Mouse (Mus musculus): ENCODE measurements around the gene Heatr9. TPM values are rescaled to one million over a fixed set of nuclear protein-coding genes. Genes with fewer than 3 reads are reported as not detected.

Gene Heatr9
- polyA plus RNA-seq, 1 experiment from 2014 or later = not detected

DNA sequence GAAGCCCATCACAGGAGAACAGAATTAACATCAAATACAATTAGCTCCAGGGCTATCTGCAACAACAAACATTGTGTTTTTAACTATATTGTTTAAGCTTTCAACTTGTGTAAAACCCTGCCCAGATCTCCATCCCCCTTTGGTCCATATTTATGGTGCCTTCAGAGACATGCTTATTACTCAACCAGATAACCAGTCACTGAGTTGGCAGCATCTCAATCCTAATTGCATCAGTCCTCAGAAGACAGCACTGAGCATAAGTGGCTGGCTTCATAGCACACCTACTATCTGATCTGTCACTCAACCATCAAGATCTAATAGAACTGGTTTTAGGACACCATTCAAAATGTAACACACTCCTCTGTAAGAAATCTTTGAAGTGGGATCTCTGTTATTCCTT, 12.5 kb downstream of the Heatr9 start:
- DNase-seq (ENCODE audit: low spot score) (no peak), ATAC-seq (ENCODE audit: low FRiP score) (no peak)
- Histone ChIP-seq H3K9ac (ENCODE audit: low read depth, low read length) (no peak overlapping the region), H3K27ac (ENCODE audit: low read depth, low read length) (no peak overlapping the region), H3K36me3 (ENCODE audit: control insufficient read depth, insufficient read depth, low read length) (peaks cover 2% of the 10 kb centered on the region; the same call in 1 of the 2 replicates), H3K4me3 (ENCODE audit: low read depth, low read length) (no peak overlapping the region), H3K4me2 (replicated peaks; ENCODE audit: low read depth, low read length) (no peak overlapping the region), H3K9me3 (ENCODE audit: control insufficient read depth, low read length) (no peaks in the 10 kb centered on the region), H3K27me3 (ENCODE audit: control insufficient read depth, insufficient read depth, low read length) (no peaks in the 10 kb centered on the region), H3K4me1 (replicated peaks; ENCODE audit: control insufficient read depth, insufficient read depth, low read length) (no peaks in the 10 kb centered on the region)

DNA sequence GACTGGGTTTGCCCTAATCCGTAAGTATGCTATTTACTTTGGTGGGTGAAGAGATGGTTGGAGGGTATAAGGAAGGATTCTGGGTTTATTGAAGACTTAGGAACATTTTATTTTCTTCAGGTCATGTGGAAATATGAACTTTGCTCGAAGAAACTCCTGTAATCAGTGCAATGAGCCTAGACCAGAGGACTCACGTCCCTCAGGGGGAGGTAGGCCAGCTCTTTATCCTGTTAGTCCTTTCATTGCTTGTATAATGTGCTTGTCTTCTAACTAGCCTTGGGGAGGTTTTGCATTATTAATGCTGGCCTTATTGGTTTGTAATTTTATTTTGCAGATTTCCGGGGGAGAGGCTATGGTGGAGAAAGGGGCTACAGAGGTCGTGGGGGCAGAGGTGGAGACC, 17.7 kb downstream of the Heatr9 start:
- peaks cover 10% of the 10 kb centered on the region for H3K36me3 ChIP-seq (ENCODE audit: control insufficient read depth, insufficient read depth, low read length)
- no peaks in the 10 kb centered on the region for H3K4me1 ChIP-seq (replicated peaks; ENCODE audit: control insufficient read depth, insufficient read depth, low read length)
- WGBS = 90% methylated on average over 5 of the region's 5 CpGs
- no peak for ATAC-seq (ENCODE audit: low FRiP score)
- H3K9me3 ChIP-seq (ENCODE audit: control insufficient read depth, low read length) = no peaks in the 10 kb centered on the region
- H3K27ac ChIP-seq (ENCODE audit: low read depth, low read length) = no peak overlapping the region
- no peak for DNase-seq (ENCODE audit: low spot score)
- H3K4me2 ChIP-seq (replicated peaks; ENCODE audit: low read depth, low read length) = no peak overlapping the region
- no peak overlapping the region for H3K9ac ChIP-seq (ENCODE audit: low read depth, low read length)
- no peaks in the 10 kb centered on the region for H3K27me3 ChIP-seq (ENCODE audit: control insufficient read depth, insufficient read depth, low read length)
- H3K4me3 ChIP-seq (ENCODE audit: low read depth, low read length) = no peak overlapping the region

DNA sequence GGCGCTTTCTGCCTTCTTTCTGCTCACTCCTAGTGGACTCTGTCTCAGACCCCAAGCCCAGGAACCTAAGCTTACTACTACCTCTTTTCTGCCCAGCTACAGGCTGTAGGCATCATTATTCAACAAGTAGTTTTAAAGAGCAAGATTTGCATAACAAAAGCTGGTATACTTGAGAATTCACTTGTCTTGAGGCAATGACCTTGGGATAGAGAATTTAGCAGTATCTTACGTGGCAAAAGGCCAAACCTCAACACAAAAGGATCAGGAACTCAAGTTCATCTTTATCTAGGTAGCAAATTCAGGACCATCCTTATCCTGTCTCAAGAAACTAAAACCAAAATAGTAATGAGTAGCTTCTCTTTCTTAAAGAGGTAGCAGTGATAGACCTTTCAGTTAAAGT, 26.4 kb downstream of the Heatr9 start:
- ATAC-seq (ENCODE audit: low FRiP score) = no peak
- Histone ChIP-seq H3K27me3 (ENCODE audit: control insufficient read depth, insufficient read depth, low read length) (no peaks in the 10 kb centered on the region), H3K4me3 (ENCODE audit: low read depth, low read length) (no peak overlapping the region), H3K27ac (ENCODE audit: low read depth, low read length) (no peak overlapping the region), H3K4me1 (replicated peaks; ENCODE audit: control insufficient read depth, insufficient read depth, low read length) (no peaks in the 10 kb centered on the region), H3K9ac (ENCODE audit: low read depth, low read length) (no peak overlapping the region), H3K9me3 (ENCODE audit: control insufficient read depth, low read length) (no peaks in the 10 kb centered on the region), H3K36me3 (ENCODE audit: control insufficient read depth, insufficient read depth, low read length) (no peaks in the 10 kb centered on the region), H3K4me2 (replicated peaks; ENCODE audit: low read depth, low read length) (no peak overlapping the region)
- DNase-seq (ENCODE audit: low spot score) = no peak
- 69% methylated on average over 2 of the region's 2 CpGs for WGBS

DNA sequence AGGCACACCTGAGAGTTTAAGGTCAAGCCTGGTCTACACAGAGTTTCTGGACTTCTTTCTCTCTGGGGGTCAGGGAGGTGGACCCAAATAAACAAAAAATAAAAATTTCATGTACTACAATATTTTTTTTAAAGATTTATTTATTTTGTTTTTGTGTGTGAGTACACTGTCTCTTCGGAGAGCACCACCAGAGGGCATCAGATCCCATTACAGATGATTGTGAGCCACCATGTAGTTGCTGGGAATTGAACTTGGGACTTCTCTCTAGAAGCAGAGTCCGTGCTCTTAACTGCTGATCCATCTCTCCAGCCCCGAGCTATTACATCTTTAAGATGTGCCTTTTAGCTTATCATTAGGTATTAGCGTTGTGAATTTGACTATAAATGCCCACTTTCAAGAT, 30.5 kb downstream of the Heatr9 start:
- ATAC-seq (ENCODE audit: low FRiP score) (no peak), DNase-seq (ENCODE audit: low spot score) (no peak)
- WGBS = 86% methylated on average over 4 of the region's 4 CpGs
- H3K9me3 ChIP-seq (ENCODE audit: control insufficient read depth, low read length) = no peaks in the 10 kb centered on the region
- H3K36me3 ChIP-seq (ENCODE audit: control insufficient read depth, insufficient read depth, low read length) = 0 out of 2 replicates have a peak, but pooled peaks cover 4% of the 10 kb centered on the region
- no peaks in the 10 kb centered on the region for H3K4me1 ChIP-seq (replicated peaks; ENCODE audit: control insufficient read depth, insufficient read depth, low read length)
- H3K4me2 ChIP-seq (replicated peaks; ENCODE audit: low read depth, low read length) = no peak overlapping the region
- no peak overlapping the region for H3K9ac ChIP-seq (ENCODE audit: low read depth, low read length)
- no peak overlapping the region for H3K4me3 ChIP-seq (ENCODE audit: low read depth, low read length)
- no peak overlapping the region for H3K27ac ChIP-seq (ENCODE audit: low read depth, low read length)
- no peaks in the 10 kb centered on the region for H3K27me3 ChIP-seq (ENCODE audit: control insufficient read depth, insufficient read depth, low read length)

DNA sequence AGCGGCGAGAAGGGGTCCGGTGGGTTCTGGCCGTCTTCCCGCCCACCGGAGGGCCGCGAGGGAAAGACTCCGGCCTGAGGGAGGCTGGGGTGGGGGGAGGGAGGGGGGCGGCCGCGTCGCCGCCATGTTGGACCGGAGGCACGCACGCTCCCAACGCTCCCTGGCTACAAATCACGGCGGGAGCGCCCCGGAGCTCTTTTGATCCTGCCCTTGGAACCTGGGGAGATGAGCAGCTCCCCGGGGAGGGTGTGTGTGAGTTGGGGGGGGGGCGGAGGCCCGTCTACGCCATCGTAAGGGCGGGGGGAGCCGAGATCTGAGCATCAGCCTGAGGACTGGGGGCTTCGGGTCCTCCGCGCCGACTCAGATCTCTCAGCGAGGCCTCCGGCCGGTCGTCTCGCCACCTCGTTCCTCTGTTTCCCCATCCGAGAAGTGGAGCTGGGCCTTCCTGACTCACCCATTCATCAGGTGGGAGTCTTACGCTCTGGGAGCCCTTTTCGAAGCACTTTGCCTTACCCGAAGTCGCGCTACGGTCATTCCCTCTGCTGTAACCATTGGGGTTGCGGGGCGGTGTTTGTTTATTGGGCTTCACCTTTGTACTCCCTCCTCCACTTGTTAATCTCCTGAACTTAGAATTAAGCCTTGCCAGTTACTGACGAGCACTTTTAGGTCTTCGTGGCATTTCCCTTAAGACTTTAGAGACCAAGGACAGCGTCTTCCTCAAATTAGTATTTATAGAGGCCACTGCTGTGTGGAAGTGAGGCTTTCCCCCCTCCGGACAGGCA, 48.5 kb downstream of the Heatr9 start:
- WGBS = under 1% methylated on average over 49 of the region's 52 CpGs
- Histone ChIP-seq H3K4me2 (replicated peaks; ENCODE audit: low read depth, low read length) (peak overlapping the region; percentile 57), H3K9ac (ENCODE audit: low read depth, low read length) (peak overlapping the region; percentile 89), H3K9me3 (ENCODE audit: control insufficient read depth, low read length) (no peaks in the 10 kb centered on the region), H3K27me3 (ENCODE audit: control insufficient read depth, insufficient read depth, low read length) (no peaks in the 10 kb centered on the region; the same call in 1 of the 2 replicates), H3K4me3 (ENCODE audit: low read depth, low read length) (peak overlapping the region; percentile 84), H3K36me3 (ENCODE audit: control insufficient read depth, insufficient read depth, low read length) (0 out of 2 replicates have a peak, but pooled peaks cover 3% of the 10 kb centered on the region), H3K4me1 (replicated peaks; ENCODE audit: control insufficient read depth, insufficient read depth, low read length) (no peaks in the 10 kb centered on the region), H3K27ac (ENCODE audit: low read depth, low read length) (peak overlapping the region; percentile 98)
- peak; percentile 89 for ATAC-seq (ENCODE audit: low FRiP score)
- DNase-seq (ENCODE audit: low spot score) = no peak

DNA sequence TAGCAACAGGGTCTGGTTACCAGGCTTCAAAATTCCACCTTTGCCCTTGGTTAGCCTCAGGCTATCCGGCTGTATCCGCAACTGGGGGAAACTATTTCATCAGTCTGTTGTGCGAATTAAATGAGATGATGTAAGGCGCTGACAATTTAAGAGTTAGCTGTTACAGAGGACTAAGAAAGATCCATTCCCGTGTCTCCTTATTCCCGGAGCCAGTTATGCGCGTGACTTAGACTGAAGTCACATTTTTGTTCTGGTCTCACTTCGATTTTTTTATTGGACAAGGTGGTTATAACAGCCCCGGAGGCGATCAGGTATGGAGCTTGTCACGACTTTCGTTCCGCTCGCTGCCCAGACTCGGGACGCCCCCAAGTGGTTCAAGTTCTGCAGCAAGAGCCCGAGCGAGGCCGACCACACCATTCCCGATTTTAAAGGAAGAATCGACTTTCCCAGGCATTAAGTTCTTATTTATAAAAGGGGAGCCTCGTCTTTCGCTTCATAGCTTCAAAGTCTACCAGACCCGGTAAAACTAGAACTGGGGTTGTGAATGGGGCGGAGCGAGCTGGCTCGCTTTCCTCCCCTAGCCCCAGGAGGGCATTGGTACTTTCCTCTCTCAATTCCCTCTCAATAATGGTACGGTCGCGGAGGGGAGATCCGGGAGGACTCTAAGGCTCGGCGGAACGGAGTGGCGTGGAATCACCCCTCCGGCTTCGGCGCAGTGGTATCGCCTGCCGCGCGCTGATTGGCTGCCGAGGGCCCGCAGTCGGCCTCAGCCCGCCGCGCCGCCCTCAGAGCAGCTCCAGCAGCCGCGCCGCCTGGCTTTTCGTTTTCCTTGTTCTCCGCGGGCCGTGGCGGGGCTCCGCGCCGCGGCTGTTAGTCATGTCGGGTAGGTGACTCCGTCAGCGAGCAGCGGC, 49.4 kb downstream of the Heatr9 start, which contains the start of gene Taf15:
TSS of gene Taf15 (plus strand) at position 763 of the 911 bp plus-strand sequence.
- peak; percentile 97 for ATAC-seq (ENCODE audit: low FRiP score)
- peak; percentile 98 for DNase-seq (ENCODE audit: low spot score)
- WGBS = 1% methylated on average over 61 of the region's 66 CpGs
- peak within 1 kb of the TSS; percentile 98 for H3K27ac ChIP-seq (ENCODE audit: low read depth, low read length)
- H3K4me2 ChIP-seq (replicated peaks; ENCODE audit: low read depth, low read length) = peak within 1 kb of the TSS; percentile 57
- H3K9ac ChIP-seq (ENCODE audit: low read depth, low read length) = peak within 1 kb of the TSS; percentile 89
- H3K36me3 ChIP-seq (ENCODE audit: control insufficient read depth, insufficient read depth, low read length) = 0 out of 2 replicates have a peak, but pooled peaks cover under 1% of the 10 kb centered on the region
- peak within 1 kb of the TSS; percentile 84 for H3K4me3 ChIP-seq (ENCODE audit: low read depth, low read length)
- H3K4me1 ChIP-seq (replicated peaks; ENCODE audit: control insufficient read depth, insufficient read depth, low read length) = no peaks in the 10 kb centered on the region
- no peaks in the 10 kb centered on the region; the same call in 1 of the 2 replicates for H3K27me3 ChIP-seq (ENCODE audit: control insufficient read depth, insufficient read depth, low read length)
- H3K9me3 ChIP-seq (ENCODE audit: control insufficient read depth, low read length) = no peaks in the 10 kb centered on the region

DNA sequence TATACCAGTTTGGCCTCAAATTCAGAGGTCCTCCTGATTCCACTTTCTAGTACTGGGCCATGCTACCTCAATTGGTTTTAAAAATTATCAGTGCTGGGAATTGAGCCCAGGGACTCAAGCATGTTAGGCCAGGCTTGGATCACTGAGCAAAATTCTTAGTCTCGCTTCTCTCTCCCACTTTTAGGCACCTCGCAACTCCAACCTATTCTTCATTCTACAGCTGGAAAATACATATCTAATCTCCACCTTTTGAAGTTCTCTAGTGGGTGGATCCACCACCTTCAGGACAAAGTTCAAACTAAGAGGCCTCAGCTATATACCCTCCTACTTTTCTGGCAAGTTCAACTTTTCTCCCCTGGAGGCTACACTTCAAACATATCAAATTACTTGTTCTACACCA, 50.2 kb downstream of the Heatr9 start:
- 82% methylated on average over 2 of the region's 2 CpGs for WGBS
- H3K4me1 ChIP-seq (replicated peaks; ENCODE audit: control insufficient read depth, insufficient read depth, low read length) = no peaks in the 10 kb centered on the region
- H3K4me3 ChIP-seq (ENCODE audit: low read depth, low read length) = no peak overlapping the region
- no peak overlapping the region for H3K9ac ChIP-seq (ENCODE audit: low read depth, low read length)
- DNase-seq (ENCODE audit: low spot score) = no peak
- no peak overlapping the region; the same call in 1 of the 2 replicates for H3K4me2 ChIP-seq (replicated peaks; ENCODE audit: low read depth, low read length)
- ATAC-seq (ENCODE audit: low FRiP score) = no peak
- H3K27ac ChIP-seq (ENCODE audit: low read depth, low read length) = no peak overlapping the region
- no peaks in the 10 kb centered on the region; the same call in 1 of the 2 replicates for H3K27me3 ChIP-seq (ENCODE audit: control insufficient read depth, insufficient read depth, low read length)
- no peaks in the 10 kb centered on the region for H3K36me3 ChIP-seq (ENCODE audit: control insufficient read depth, insufficient read depth, low read length)
- H3K9me3 ChIP-seq (ENCODE audit: control insufficient read depth, low read length) = no peaks in the 10 kb centered on the region

DNA sequence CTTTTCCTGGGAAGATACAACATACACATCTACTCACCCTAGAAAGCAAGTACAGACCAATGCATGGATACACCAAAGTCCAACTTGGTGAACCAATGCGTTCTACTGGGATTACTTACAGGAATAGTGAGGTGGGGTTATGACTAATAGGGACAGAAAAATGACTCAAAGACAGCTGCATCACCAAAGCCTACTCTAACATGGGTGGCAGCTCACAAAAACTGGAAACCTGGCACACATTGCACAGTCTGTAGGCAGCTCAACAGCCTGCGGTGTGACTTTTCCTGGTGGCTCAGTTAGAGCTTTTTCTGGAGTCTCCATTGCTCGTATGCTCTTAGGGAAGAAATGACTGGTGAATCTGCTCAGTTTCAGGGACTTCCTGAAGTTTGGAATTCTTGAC, 53.2 kb downstream of the Heatr9 start:
- no peak overlapping the region for H3K9ac ChIP-seq (ENCODE audit: low read depth, low read length)
- H3K36me3 ChIP-seq (ENCODE audit: control insufficient read depth, insufficient read depth, low read length) = no peaks in the 10 kb centered on the region
- H3K4me1 ChIP-seq (replicated peaks; ENCODE audit: control insufficient read depth, insufficient read depth, low read length) = no peaks in the 10 kb centered on the region
- ATAC-seq (ENCODE audit: low FRiP score) = no peak
- 88% methylated on average over 3 of the region's 3 CpGs for WGBS
- H3K27ac ChIP-seq (ENCODE audit: low read depth, low read length) = no peak overlapping the region
- no peak for DNase-seq (ENCODE audit: low spot score)
- no peak overlapping the region for H3K4me3 ChIP-seq (ENCODE audit: low read depth, low read length)
- H3K9me3 ChIP-seq (ENCODE audit: control insufficient read depth, low read length) = no peaks in the 10 kb centered on the region
- peaks cover 7% of the 10 kb centered on the region; the same call in 1 of the 2 replicates for H3K27me3 ChIP-seq (ENCODE audit: control insufficient read depth, insufficient read depth, low read length)
- H3K4me2 ChIP-seq (replicated peaks; ENCODE audit: low read depth, low read length) = no peak overlapping the region

Measured in hindbrain, embryonic 11.5 days (tissue).